Mouse (Mus musculus) lung, postnatal 14 days (tissue): ENCODE data around the gene Xpnpep2.

Experiments used
- DNase-seq: peaks from one replicate; pipeline ENCODE4 v3.0.0; 2021

Xpnpep2 gene

GRCm38 (mm10) chrX:48126903-48127476 lies 18.5 kb downstream of the Xpnpep2 start:
- DNase-seq: no peak

- DNase-seq: no peak
Observed at GRCm38 (mm10) chrX:48127502-48128218, 19.1 kb downstream of the Xpnpep2 start.

- DNase-seq: no peak
Observed at GRCm38 (mm10) chrX:48129167-48129566, 20.6 kb downstream of the Xpnpep2 start.

GRCm38 (mm10) chrX:48136935-48137334 lies 28.4 kb downstream of the Xpnpep2 start:
- DNase-seq: no peak

- DNase-seq: no peak
Observed at GRCm38 (mm10) chrX:48138011-48138410, 29.5 kb downstream of the Xpnpep2 start.

- DNase-seq: no peak
Observed at GRCm38 (mm10) chrX:48138539-48139275, 30.2 kb downstream of the Xpnpep2 start.

- DNase-seq: no peak
Observed at GRCm38 (mm10) chrX:48139368-48140285, 31.1 kb downstream of the Xpnpep2 start.

- no peak for DNase-seq
Observed at GRCm38 (mm10) chrX:48140286-48140877, 31.9 kb downstream of the Xpnpep2 start.

- no peak for DNase-seq
Observed at GRCm38 (mm10) chrX:48141481-48141880, 33.0 kb downstream of the Xpnpep2 start.

GRCm38 (mm10) chrX:48143415-48144335 lies 35.1 kb downstream of the Xpnpep2 start:
- DNase-seq: peak; percentile 34

GRCm38 (mm10) chrX:48146262-48146661 lies 37.7 kb downstream of the Xpnpep2 start, which contains the start of gene Sash3:
Gene Sash3 (plus strand): TSS chrX:48146436.
- DNase-seq: no peak

- DNase-seq: no peak
Observed at GRCm38 (mm10) chrX:48147226-48147625, 38.7 kb downstream of the Xpnpep2 start.

- no peak for DNase-seq
Observed at GRCm38 (mm10) chrX:48147741-48148186, 39.2 kb downstream of the Xpnpep2 start.

- no peak for DNase-seq
Observed at GRCm38 (mm10) chrX:48152106-48152505, 43.6 kb downstream of the Xpnpep2 start.

GRCm38 (mm10) chrX:48153414-48153813 lies 44.9 kb downstream of the Xpnpep2 start:
- DNase-seq: no peak

GRCm38 (mm10) chrX:48153949-48154348 lies 45.4 kb downstream of the Xpnpep2 start:
- DNase-seq: no peak

- DNase-seq: no peak
Observed at GRCm38 (mm10) chrX:48155489-48155888, 47.0 kb downstream of the Xpnpep2 start.

- no peak for DNase-seq
Observed at GRCm38 (mm10) chrX:48157396-48157795, 48.9 kb downstream of the Xpnpep2 start.

GRCm38 (mm10) chrX:48158229-48158919 lies 49.8 kb downstream of the Xpnpep2 start:
- DNase-seq: no peak

GRCm38 (mm10) chrX:48169892-48170291 lies 61.4 kb downstream of the Xpnpep2 start:
- no peak for DNase-seq
